Mouse (Mus musculus): ENCODE results near the gene Wwox.

DNA sequence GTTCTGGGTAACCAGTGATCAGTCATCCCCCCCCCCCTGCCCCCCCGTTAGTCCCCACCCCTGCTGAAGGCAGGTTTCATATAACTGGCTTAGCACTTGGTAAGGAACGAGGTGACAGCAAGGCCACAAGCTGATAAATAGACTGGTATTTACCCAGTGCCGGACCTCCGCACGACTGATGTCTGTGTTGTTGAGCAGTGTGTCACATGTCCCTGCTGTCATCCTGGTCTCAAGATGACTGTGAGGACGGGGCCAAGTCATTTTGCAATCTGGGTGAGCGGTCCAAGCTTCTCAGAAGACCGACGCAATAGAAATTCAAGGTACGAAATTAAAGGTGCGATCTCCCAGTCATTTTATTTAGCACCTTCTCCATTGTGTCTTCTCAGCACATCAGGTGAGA lies 538.3 kb downstream of the Wwox start:
- TF ChIP-seq EP300 (IDR thresholded peaks at IDR 0.05; ENCODE audit: insufficient read depth, low read depth, low read length) = no peak
- TF ChIP-seq CTCF (IDR thresholded peaks at IDR 0.05; ENCODE audit: low read depth, low read length) = no peak

Measured in ES-Bruce4 (cell line).